Mouse (Mus musculus) stomach, postnatal 0 days (tissue): ENCODE data around the gene Npw. TPM values are rescaled to one million over a fixed set of nuclear protein-coding genes. Genes with fewer than 3 reads are reported as not detected.
"Not testable (repeated sequence)": the region's sequence is repeated elsewhere in the genome, so short reads cannot be mapped to it uniquely, and the experiment has no call there.

Experiments used
- ATAC-seq: fragments of 200-750 bp; cut with Nextera tagmentation; 2 replicates; pipeline ENCODE4 v1.8.0; 2017; ENCODE audit not compliant: low FRiP score, low TSS enrichment
- DNase-seq: peaks from one replicate; pipeline ENCODE4 v3.0.0-alpha.2; 2016; ENCODE audit warnings: low spot score
- H3K27ac ChIP-seq: fragments of 300-500 bp; sonication (generic); replicated peaks from 2 replicates; pipeline ENCODE4 v1.5.1; 2014; ENCODE audit warnings: mild to moderate bottlenecking, control low read depth
- H3K27me3 ChIP-seq: fragments of 300-500 bp; sonication (generic); 2 replicates; pipeline ENCODE4 v1.6.1; 2014; ENCODE audit warnings: low read length; ENCODE audit not compliant: control insufficient read depth, insufficient read depth
- H3K36me3 ChIP-seq: fragments of 300-500 bp; sonication (generic); 2 replicates; pipeline ENCODE4 v1.6.1; 2014; ENCODE audit warnings: low read length, mixed read lengths; ENCODE audit not compliant: control insufficient read depth, insufficient read depth
- H3K4me1 ChIP-seq: fragments of 300-500 bp; sonication (generic); replicated peaks from 2 replicates; pipeline ENCODE4 v1.6.1; 2014; ENCODE audit warnings: antibody characterized with exemption; ENCODE audit not compliant: control insufficient read depth, insufficient read depth
- H3K4me2 ChIP-seq: fragments of 300-500 bp; sonication (generic); replicated peaks from 2 replicates; pipeline ENCODE4 v1.6.1; 2014; ENCODE audit warnings: low read depth, mild to moderate bottlenecking, control low read depth, moderate library complexity
- H3K4me3 ChIP-seq: fragments of 300-500 bp; sonication (generic); 2 replicates; pipeline ENCODE4 v1.5.1; 2014; ENCODE audit warnings: low read depth, low read length, control low read depth
- H3K9ac ChIP-seq: fragments of 300-500 bp; sonication (generic); 2 replicates; pipeline ENCODE4 v1.6.1; 2014; ENCODE audit warnings: mild to moderate bottlenecking, low read length, control low read depth, mixed read lengths
- H3K9me3 ChIP-seq: fragments of 300-500 bp; sonication (generic); 2 replicates; pipeline ENCODE4 v1.6.1; 2016; ENCODE audit warnings: low read length; ENCODE audit not compliant: control insufficient read depth
- CTCF ChIP-seq: IDR thresholded peaks from 2 replicates; pipeline ENCODE4 v1.5.1; 2016; ENCODE audit warnings: antibody characterized with exemption, low read depth, mild to moderate bottlenecking, moderate library complexity
- EP300 ChIP-seq: optimal IDR thresholded peaks from 2 replicates; pipeline ENCODE3; 2016; ENCODE audit warnings: antibody characterized with exemption
- WGBS: fragments of 180-500 bp; shearing (Covaris S2); extraction: QIAGEN DNeasy Blood & Tissue Kit; methylation state at CpG from one replicate; pipeline ENCODE4 v1.1.7; 2014; 5-methylcytosine and 5-hydroxymethylcytosine counted together
- polyA plus RNA-seq: library from polyadenylated mRNA; unstranded; fragments of >200 nt; fragmentation: Nextera tagmentation; extraction: Ambion mirVana; gene quantifications from 2 replicates; pipeline ENCODE4 v1.2.1, GENCODE M21; 2015

The Npw gene
- polyA plus RNA-seq, 1 experiment from 2014 or later: 1.8 TPM

- no peaks in the 10 kb centered on the region for H3K9me3 ChIP-seq
- WGBS: 1% methylated on average over 57 of the region's 80 CpGs
- H3K36me3 ChIP-seq: 0 out of 2 replicates have a peak, but pooled peaks cover 3% of the 10 kb centered on the region
- TF ChIP-seq CTCF (peak; percentile 45), EP300 (no peak)
- peaks cover 3% of the 10 kb centered on the region; the same call in 1 of the 2 replicates for H3K4me1 ChIP-seq
- peak within 1 kb of the TSS; percentile 90 for H3K4me2 ChIP-seq
- peak within 1 kb of the TSS; percentile 95 for H3K9ac ChIP-seq
- peak within 1 kb of the TSS; percentile 91 for H3K27ac ChIP-seq
- H3K27me3 ChIP-seq: no peaks in the 10 kb centered on the region
- H3K4me3 ChIP-seq: peak within 1 kb of the TSS; percentile 99
- ATAC-seq (peak; percentile 97), DNase-seq (peak; percentile 95)
Observed at GRCm38 (mm10) chr17:24669545-24670245, 11.4 kb upstream of the Npw start, which contains the start of gene Zfp598. Gene Zfp598, plus strand, starts transcription at chr17:24669687.

GRCm38 (mm10) chr17:24669214-24669544, 10.9 kb upstream of the Npw start:
- peak overlapping the region; percentile 91 for H3K27ac ChIP-seq
- peak overlapping the region; percentile 55 for H3K4me2 ChIP-seq
- peak overlapping the region; percentile 38; the same call in 1 of the 2 replicates for H3K9ac ChIP-seq
- not testable (repeated sequence) for H3K27me3 ChIP-seq, H3K9me3 ChIP-seq, H3K4me1 ChIP-seq, H3K36me3 ChIP-seq, DNase-seq, ATAC-seq
- WGBS: 10% methylated on average over 15 of the region's 15 CpGs
- H3K4me3 ChIP-seq: peak overlapping the region; percentile 99

- peak; percentile 68 for ATAC-seq
- WGBS: 9% methylated on average over 6 of the region's 6 CpGs
- H3K4me1 ChIP-seq: peaks cover 3% of the 10 kb centered on the region; the same call in 1 of the 2 replicates
- no peaks in the 10 kb centered on the region for H3K27me3 ChIP-seq
- no peak overlapping the region for H3K4me3 ChIP-seq
- no peaks in the 10 kb centered on the region for H3K9me3 ChIP-seq
- H3K36me3 ChIP-seq: no peaks in the 10 kb centered on the region
- TF ChIP-seq EP300 (no peak), CTCF (peak; percentile 85)
- H3K9ac ChIP-seq: no peak overlapping the region
- no peak overlapping the region for H3K4me2 ChIP-seq
- H3K27ac ChIP-seq: no peak overlapping the region
- peak; percentile 84 for DNase-seq
Observed at GRCm38 (mm10) chr17:24667416-24667815, 9.2 kb upstream of the Npw start.

- not testable (repeated sequence) for DNase-seq, ATAC-seq, H3K27me3 ChIP-seq, H3K4me1 ChIP-seq, H3K9me3 ChIP-seq, H3K36me3 ChIP-seq, H3K27ac ChIP-seq, H3K9ac ChIP-seq, H3K4me3 ChIP-seq, H3K4me2 ChIP-seq
- 59% methylated on average over 7 of the region's 7 CpGs for WGBS
Observed at GRCm38 (mm10) chr17:24667011-24667410, 8.8 kb upstream of the Npw start.

GRCm38 (mm10) chr17:24654969-24655368, 3.3 kb downstream of the Npw start:
- H3K9me3 ChIP-seq: no peaks in the 10 kb centered on the region
- WGBS: 71% methylated on average over 4 of the region's 4 CpGs
- TF ChIP-seq EP300 (no peak), CTCF (no peak)
- H3K4me3 ChIP-seq: no peak overlapping the region
- H3K4me1 ChIP-seq: peaks cover 6% of the 10 kb centered on the region; the same call in 1 of the 2 replicates
- H3K9ac ChIP-seq: no peak overlapping the region
- no peaks in the 10 kb centered on the region for H3K36me3 ChIP-seq
- no peak overlapping the region for H3K27ac ChIP-seq
- no peak for ATAC-seq
- no peak for DNase-seq
- no peak overlapping the region for H3K4me2 ChIP-seq
- H3K27me3 ChIP-seq: no peaks in the 10 kb centered on the region; the same call in 1 of the 2 replicates

- no peaks in the 10 kb centered on the region for H3K9me3 ChIP-seq
- DNase-seq (peak; percentile 87), ATAC-seq (peak; percentile 68)
- no peaks in the 10 kb centered on the region for H3K36me3 ChIP-seq
- H3K4me2 ChIP-seq: peak overlapping the region; percentile 56
- no peak for TF ChIP-seq EP300
- TF ChIP-seq CTCF: peak; percentile 99
- H3K4me3 ChIP-seq: peak overlapping the region; percentile 21; the same call in 1 of the 2 replicates
- H3K4me1 ChIP-seq: peaks cover 6% of the 10 kb centered on the region; the same call in 1 of the 2 replicates
- 3% methylated on average over 19 of the region's 19 CpGs for WGBS
- H3K27ac ChIP-seq: no peak overlapping the region; the same call in 1 of the 2 replicates
- H3K9ac ChIP-seq: no peak overlapping the region
- H3K27me3 ChIP-seq: no peaks in the 10 kb centered on the region; the same call in 1 of the 2 replicates
Observed at GRCm38 (mm10) chr17:24653967-24654710, 4.1 kb downstream of the Npw start.
